Mouse (Mus musculus): Measurements from ENCODE around the gene Wdr93.

DNA sequence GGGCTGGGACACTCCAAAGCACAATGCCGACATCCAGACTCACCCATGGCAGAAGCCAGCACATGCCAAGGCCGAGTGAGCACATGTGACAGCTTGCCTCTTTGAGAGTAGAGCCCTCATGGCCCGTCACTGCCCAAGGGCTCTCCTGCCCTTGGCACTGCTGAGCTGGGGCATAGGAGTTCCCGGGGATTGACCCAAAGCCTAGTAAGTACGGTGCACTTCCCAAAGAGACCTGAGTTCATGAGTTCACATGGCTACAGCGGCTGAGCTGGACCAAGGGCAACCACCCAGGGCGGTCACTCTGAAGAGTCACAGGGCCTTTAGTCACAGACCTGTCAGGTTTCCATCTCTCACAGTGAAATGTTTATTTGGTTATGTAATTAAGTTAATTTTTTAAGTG is 65.6 kb downstream of the Wdr93 start:
- TF ChIP-seq CTCF (IDR thresholded peaks at IDR 0.05; ENCODE audit: low read depth) (no peak), EP300 (IDR thresholded peaks at IDR 0.05; ENCODE audit: low read depth) (no peak)
